Mouse (Mus musculus): ENCODE results near the gene 9330159F19Rik. TPM values are rescaled to one million over a fixed set of nuclear protein-coding genes. Genes with fewer than 3 reads are reported as not detected.
A peak's percentile ranks its signal among the peaks of the same experiment; 100 is the strongest.

9330159F19Rik gene
- polyA plus RNA-seq, 1 experiment from 2014 or later = 9.1 TPM

GRCm38 (mm10) chr10:29196811-29197210 lies 14.6 kb upstream of the 9330159F19Rik start:
- no peaks in the 10 kb centered on the region for H3K27me3 ChIP-seq (ENCODE audit: control insufficient read depth, insufficient read depth, low read length)
- 95% methylated on average over 33 of the region's 33 CpGs for WGBS
- H3K4me3 ChIP-seq (ENCODE audit: low read depth, low read length) = no peak overlapping the region
- DNase-seq (ENCODE audit: low spot score) (no peak), ATAC-seq (replicated peaks; ENCODE audit: low FRiP score) (no peak)
- no peak overlapping the region for H3K9ac ChIP-seq (ENCODE audit: low read length)
- no peaks in the 10 kb centered on the region for H3K4me1 ChIP-seq (replicated peaks; ENCODE audit: control insufficient read depth, insufficient read depth, low read length)
- H3K9me3 ChIP-seq (ENCODE audit: control insufficient read depth, low read length) = peaks cover 6% of the 10 kb centered on the region; the same call in 1 of the 2 replicates
- H3K27ac ChIP-seq (ENCODE audit: low read depth, low read length) = no peak overlapping the region
- peaks cover 15% of the 10 kb centered on the region for H3K36me3 ChIP-seq (ENCODE audit: control insufficient read depth, insufficient read depth, low read length)
- H3K4me2 ChIP-seq (ENCODE audit: low read depth, low read length, severe bottlenecking) = no peak overlapping the region

GRCm38 (mm10) chr10:29198642-29199041 lies 12.8 kb upstream of the 9330159F19Rik start, which contains the start of gene Gm49353:
Gene Gm49353 (plus strand): TSS chr10:29198954.
- no peak within 1 kb of the TSS for H3K9ac ChIP-seq (ENCODE audit: low read length)
- peaks cover 15% of the 10 kb centered on the region for H3K36me3 ChIP-seq (ENCODE audit: control insufficient read depth, insufficient read depth, low read length)
- H3K27ac ChIP-seq (ENCODE audit: low read depth, low read length) = no peak within 1 kb of the TSS
- H3K27me3 ChIP-seq (ENCODE audit: control insufficient read depth, insufficient read depth, low read length) = no peaks in the 10 kb centered on the region
- no peak within 1 kb of the TSS for H3K4me2 ChIP-seq (ENCODE audit: low read depth, low read length, severe bottlenecking)
- 92% methylated on average over 7 of the region's 7 CpGs for WGBS
- H3K4me1 ChIP-seq (replicated peaks; ENCODE audit: control insufficient read depth, insufficient read depth, low read length) = no peaks in the 10 kb centered on the region
- H3K9me3 ChIP-seq (ENCODE audit: control insufficient read depth, low read length) = peaks cover 6% of the 10 kb centered on the region; the same call in 1 of the 2 replicates
- no peak for ATAC-seq (replicated peaks; ENCODE audit: low FRiP score)
- no peak for DNase-seq (ENCODE audit: low spot score)
- no peak within 1 kb of the TSS for H3K4me3 ChIP-seq (ENCODE audit: low read depth, low read length)

GRCm38 (mm10) chr10:29199835-29200234 lies 11.6 kb upstream of the 9330159F19Rik start:
- no peak overlapping the region for H3K27ac ChIP-seq (ENCODE audit: low read depth, low read length)
- WGBS = 79% methylated on average over 3 of the region's 3 CpGs
- no peaks in the 10 kb centered on the region for H3K27me3 ChIP-seq (ENCODE audit: control insufficient read depth, insufficient read depth, low read length)
- DNase-seq (ENCODE audit: low spot score) = no peak
- no peaks in the 10 kb centered on the region for H3K4me1 ChIP-seq (replicated peaks; ENCODE audit: control insufficient read depth, insufficient read depth, low read length)
- H3K4me3 ChIP-seq (ENCODE audit: low read depth, low read length) = no peak overlapping the region
- H3K9me3 ChIP-seq (ENCODE audit: control insufficient read depth, low read length) = peaks cover 6% of the 10 kb centered on the region; the same call in 1 of the 2 replicates
- H3K9ac ChIP-seq (ENCODE audit: low read length) = no peak overlapping the region
- peaks cover 15% of the 10 kb centered on the region for H3K36me3 ChIP-seq (ENCODE audit: control insufficient read depth, insufficient read depth, low read length)
- no peak for ATAC-seq (replicated peaks; ENCODE audit: low FRiP score)
- no peak overlapping the region for H3K4me2 ChIP-seq (ENCODE audit: low read depth, low read length, severe bottlenecking)

- H3K36me3 ChIP-seq (ENCODE audit: control insufficient read depth, insufficient read depth, low read length) = peaks cover 15% of the 10 kb centered on the region
- peaks cover 6% of the 10 kb centered on the region; the same call in 1 of the 2 replicates for H3K9me3 ChIP-seq (ENCODE audit: control insufficient read depth, low read length)
- H3K4me2 ChIP-seq (ENCODE audit: low read depth, low read length, severe bottlenecking) = no peak overlapping the region
- no peak for ATAC-seq (replicated peaks; ENCODE audit: low FRiP score)
- no peaks in the 10 kb centered on the region for H3K4me1 ChIP-seq (replicated peaks; ENCODE audit: control insufficient read depth, insufficient read depth, low read length)
- H3K4me3 ChIP-seq (ENCODE audit: low read depth, low read length) = no peak overlapping the region
- H3K27ac ChIP-seq (ENCODE audit: low read depth, low read length) = no peak overlapping the region
- H3K9ac ChIP-seq (ENCODE audit: low read length) = no peak overlapping the region
- WGBS = 87% methylated on average over 1 of the region's 1 CpGs
- no peaks in the 10 kb centered on the region for H3K27me3 ChIP-seq (ENCODE audit: control insufficient read depth, insufficient read depth, low read length)
- DNase-seq (ENCODE audit: low spot score) = no peak
Observed at GRCm38 (mm10) chr10:29200609-29201008, 10.8 kb upstream of the 9330159F19Rik start.

- H3K9ac ChIP-seq (ENCODE audit: low read length) = no peak overlapping the region
- no peak overlapping the region for H3K4me3 ChIP-seq (ENCODE audit: low read depth, low read length)
- H3K9me3 ChIP-seq (ENCODE audit: control insufficient read depth, low read length) = no peaks in the 10 kb centered on the region
- H3K4me2 ChIP-seq (ENCODE audit: low read depth, low read length, severe bottlenecking) = no peak overlapping the region
- DNase-seq (ENCODE audit: low spot score) (no peak), ATAC-seq (replicated peaks; ENCODE audit: low FRiP score) (peak; percentile 25; the same call in 1 of the 2 replicates)
- no peak overlapping the region for H3K27ac ChIP-seq (ENCODE audit: low read depth, low read length)
- no peaks in the 10 kb centered on the region for H3K36me3 ChIP-seq (ENCODE audit: control insufficient read depth, insufficient read depth, low read length)
- H3K4me1 ChIP-seq (replicated peaks; ENCODE audit: control insufficient read depth, insufficient read depth, low read length) = no peaks in the 10 kb centered on the region; the same call in 1 of the 2 replicates
- H3K27me3 ChIP-seq (ENCODE audit: control insufficient read depth, insufficient read depth, low read length) = no peaks in the 10 kb centered on the region
Observed at GRCm38 (mm10) chr10:29206730-29207129, 4.7 kb upstream of the 9330159F19Rik start.

- no peaks in the 10 kb centered on the region for H3K9me3 ChIP-seq (ENCODE audit: control insufficient read depth, low read length)
- no peak for DNase-seq (ENCODE audit: low spot score)
- no peaks in the 10 kb centered on the region; the same call in 1 of the 2 replicates for H3K4me1 ChIP-seq (replicated peaks; ENCODE audit: control insufficient read depth, insufficient read depth, low read length)
- no peak overlapping the region for H3K4me2 ChIP-seq (ENCODE audit: low read depth, low read length, severe bottlenecking)
- H3K27me3 ChIP-seq (ENCODE audit: control insufficient read depth, insufficient read depth, low read length) = no peaks in the 10 kb centered on the region
- no peak for ATAC-seq (replicated peaks; ENCODE audit: low FRiP score)
- no peaks in the 10 kb centered on the region for H3K36me3 ChIP-seq (ENCODE audit: control insufficient read depth, insufficient read depth, low read length)
- H3K4me3 ChIP-seq (ENCODE audit: low read depth, low read length) = no peak overlapping the region
- 57% methylated on average over 3 of the region's 3 CpGs for whole genome bisulfite sequencing
- no peak overlapping the region for H3K27ac ChIP-seq (ENCODE audit: low read depth, low read length)
- H3K9ac ChIP-seq (ENCODE audit: low read length) = no peak overlapping the region
Observed at GRCm38 (mm10) chr10:29208735-29209134, 2.7 kb upstream of the 9330159F19Rik start.

GRCm38 (mm10) chr10:29213534-29214100 lies 2.2 kb downstream of the 9330159F19Rik start:
- ATAC-seq (replicated peaks; ENCODE audit: low FRiP score) (peak; percentile 65), DNase-seq (ENCODE audit: low spot score) (no peak)
- Histone ChIP-seq H3K4me1 (replicated peaks; ENCODE audit: control insufficient read depth, insufficient read depth, low read length) (peaks cover 4% of the 10 kb centered on the region; the same call in 1 of the 2 replicates), H3K9ac (ENCODE audit: low read length) (no peak overlapping the region), H3K9me3 (ENCODE audit: control insufficient read depth, low read length) (no peaks in the 10 kb centered on the region), H3K4me3 (ENCODE audit: low read depth, low read length) (no peak overlapping the region), H3K27ac (ENCODE audit: low read depth, low read length) (no peak overlapping the region), H3K27me3 (ENCODE audit: control insufficient read depth, insufficient read depth, low read length) (no peaks in the 10 kb centered on the region), H3K4me2 (ENCODE audit: low read depth, low read length, severe bottlenecking) (no peak overlapping the region), H3K36me3 (ENCODE audit: control insufficient read depth, insufficient read depth, low read length) (no peaks in the 10 kb centered on the region)
- 24% methylated on average over 3 of the region's 3 CpGs for WGBS

GRCm38 (mm10) chr10:29216957-29217356 lies 5.6 kb downstream of the 9330159F19Rik start:
- ATAC-seq (replicated peaks; ENCODE audit: low FRiP score) (0 out of 2 replicates have a peak, but pooled peaks have one; percentile 14), DNase-seq (ENCODE audit: low spot score) (no peak)
- Histone ChIP-seq H3K4me1 (replicated peaks; ENCODE audit: control insufficient read depth, insufficient read depth, low read length) (peaks cover 4% of the 10 kb centered on the region; the same call in 1 of the 2 replicates), H3K9ac (ENCODE audit: low read length) (no peak overlapping the region), H3K27ac (ENCODE audit: low read depth, low read length) (no peak overlapping the region), H3K4me2 (ENCODE audit: low read depth, low read length, severe bottlenecking) (no peak overlapping the region), H3K9me3 (ENCODE audit: control insufficient read depth, low read length) (no peaks in the 10 kb centered on the region), H3K4me3 (ENCODE audit: low read depth, low read length) (no peak overlapping the region), H3K36me3 (ENCODE audit: control insufficient read depth, insufficient read depth, low read length) (no peaks in the 10 kb centered on the region), H3K27me3 (ENCODE audit: control insufficient read depth, insufficient read depth, low read length) (no peaks in the 10 kb centered on the region)
- WGBS = 98% methylated on average over 1 of the region's 1 CpGs

- no peaks in the 10 kb centered on the region for H3K27me3 ChIP-seq (ENCODE audit: control insufficient read depth, insufficient read depth, low read length)
- no peak for DNase-seq (ENCODE audit: low spot score)
- no peaks in the 10 kb centered on the region for H3K9me3 ChIP-seq (ENCODE audit: control insufficient read depth, low read length)
- no peaks in the 10 kb centered on the region; the same call in 1 of the 2 replicates for H3K36me3 ChIP-seq (ENCODE audit: control insufficient read depth, insufficient read depth, low read length)
- no peak overlapping the region for H3K27ac ChIP-seq (ENCODE audit: low read depth, low read length)
- peaks cover 4% of the 10 kb centered on the region; the same call in 1 of the 2 replicates for H3K4me1 ChIP-seq (replicated peaks; ENCODE audit: control insufficient read depth, insufficient read depth, low read length)
- no peak overlapping the region for H3K4me2 ChIP-seq (ENCODE audit: low read depth, low read length, severe bottlenecking)
- no peak overlapping the region for H3K9ac ChIP-seq (ENCODE audit: low read length)
- 66% methylated on average over 2 of the region's 2 CpGs for WGBS
- H3K4me3 ChIP-seq (ENCODE audit: low read depth, low read length) = no peak overlapping the region
- peak; percentile 44; the same call in 1 of the 2 replicates for ATAC-seq (replicated peaks; ENCODE audit: low FRiP score)
Observed at GRCm38 (mm10) chr10:29217451-29217850, 6.0 kb downstream of the 9330159F19Rik start.
